Mouse (Mus musculus) liver, adult 2 months (tissue): ENCODE data around the gene Sfrp2.

Source experiments
- CTCF ChIP-seq: fragments of 200-500 bp; IDR thresholded peaks from 2 replicates; pipeline ENCODE4 v1.5.1; 2011; ENCODE audit warnings: low read depth, low read length, control low read depth
- POLR2A ChIP-seq: fragments of 200-500 bp; IDR thresholded peaks from 2 replicates; pipeline ENCODE4 v1.6.1; 2011; ENCODE audit warnings: low read length, control low read depth; ENCODE audit not compliant: insufficient read depth; ENCODE audit errors: extremely low read depth

- TF ChIP-seq POLR2A, result no peak
- TF ChIP-seq CTCF, result no peak
Measured at GRCm38 (mm10) chr3:83784726-83785125, 18.6 kb downstream of the Sfrp2 start.
